Comparison of ENCODE assay signal across 15 mouse cellular contexts in genomic region chr8:47718641-47719040, GRCm38 (mm10). TPM values are rescaled to one million over a fixed set of nuclear protein-coding genes. Genes with fewer than 3 reads are reported as not detected.
DNase-seq lines count a peak whose midpoint lies in the region; ATAC-seq lines count a peak whose summit lies in the region.
"Had no signal": no experiment of that assay in that cellular context is flagged by ENCODE, and none has a peak within 500 bp of the region (broad histone marks: within the 10 kb centered on the region; RNA-seq: fewer than 3 reads in every experiment).

No protein-coding gene starts in this region.

- no peaks in the 10 kb centered on the region for H3K4me1 ChIP-seq in embryonic facial prominence, embryonic 12.5 days
- H3K4me1 ChIP-seq in embryonic facial prominence, embryonic 10.5 days, result peaks cover 7% of the 10 kb centered on the region
- H3K4me1 ChIP-seq in hindbrain, embryonic 15.5 days (replicated peaks), result peaks cover 3% of the 10 kb centered on the region; the same call in 1 of the 2 replicates
- no peaks in the 10 kb centered on the region; the same call in 1 of the 2 replicates for H3K4me1 ChIP-seq in hindbrain, embryonic 12.5 days
- peaks cover 3% of the 10 kb centered on the region for H3K4me1 ChIP-seq in midbrain, embryonic 15.5 days
- H3K4me1 ChIP-seq in midbrain, embryonic 10.5 days, result peaks cover 16% of the 10 kb centered on the region
- H3K4me1 ChIP-seq in liver, embryonic 12.5 days, result peaks cover 7% of the 10 kb centered on the region

- no peak overlapping the region for H3K4me3 ChIP-seq in embryonic facial prominence, embryonic 12.5 days
- no peak overlapping the region for H3K4me3 ChIP-seq in embryonic facial prominence, embryonic 10.5 days
- no peak overlapping the region for H3K4me3 ChIP-seq in hindbrain, embryonic 15.5 days
- no peak overlapping the region for H3K4me3 ChIP-seq in hindbrain, embryonic 12.5 days
- H3K4me3 ChIP-seq in midbrain, embryonic 15.5 days, result no peak overlapping the region
- H3K4me3 ChIP-seq in midbrain, embryonic 10.5 days, result no peak overlapping the region
- H3K4me3 ChIP-seq in liver, embryonic 12.5 days, result no peak overlapping the region
- H3K4me3 ChIP-seq: embryonic facial prominence, embryonic 13.5 days; myocyte had no signal

- no peaks in the 10 kb centered on the region for H3K9me3 ChIP-seq in embryonic facial prominence, embryonic 12.5 days
- H3K9me3 ChIP-seq in embryonic facial prominence, embryonic 10.5 days, result no peaks in the 10 kb centered on the region
- H3K9me3 ChIP-seq in hindbrain, embryonic 15.5 days, result no peaks in the 10 kb centered on the region
- H3K9me3 ChIP-seq in hindbrain, embryonic 12.5 days (replicated peaks), result no peaks in the 10 kb centered on the region
- no peaks in the 10 kb centered on the region for H3K9me3 ChIP-seq in midbrain, embryonic 15.5 days
- H3K9me3 ChIP-seq in midbrain, embryonic 10.5 days (replicated peaks), result no peaks in the 10 kb centered on the region
- H3K9me3 ChIP-seq in liver, embryonic 12.5 days (replicated peaks), result no peaks in the 10 kb centered on the region
- H3K9me3 ChIP-seq: embryonic facial prominence, embryonic 13.5 days had no signal

- H3K9ac ChIP-seq in embryonic facial prominence, embryonic 12.5 days, result no peak overlapping the region
- H3K9ac ChIP-seq in hindbrain, embryonic 15.5 days, result no peak overlapping the region
- H3K9ac ChIP-seq in hindbrain, embryonic 12.5 days, result no peak overlapping the region
- no peak overlapping the region for H3K9ac ChIP-seq in midbrain, embryonic 15.5 days
- no peak overlapping the region for H3K9ac ChIP-seq in liver, embryonic 12.5 days
- H3K9ac ChIP-seq: embryonic facial prominence, embryonic 13.5 days; forebrain, postnatal 0 days had no signal

- no peaks in the 10 kb centered on the region for H3K27me3 ChIP-seq in embryonic facial prominence, embryonic 12.5 days
- no peaks in the 10 kb centered on the region for H3K27me3 ChIP-seq in embryonic facial prominence, embryonic 10.5 days (replicated peaks; ENCODE audit: low read depth, poor library complexity, severe bottlenecking)
- no peaks in the 10 kb centered on the region for H3K27me3 ChIP-seq in hindbrain, embryonic 15.5 days
- H3K27me3 ChIP-seq in hindbrain, embryonic 12.5 days, result no peaks in the 10 kb centered on the region
- H3K27me3 ChIP-seq in midbrain, embryonic 15.5 days (replicated peaks), result no peaks in the 10 kb centered on the region
- H3K27me3 ChIP-seq in midbrain, embryonic 10.5 days (ENCODE audit: low read depth, poor library complexity, severe bottlenecking), result no peaks in the 10 kb centered on the region
- H3K27me3 ChIP-seq in liver, embryonic 12.5 days (replicated peaks), result no peaks in the 10 kb centered on the region
- H3K27me3 ChIP-seq: embryonic facial prominence, embryonic 13.5 days; Patski had no signal

- no peak for ATAC-seq in embryonic facial prominence, embryonic 12.5 days (ENCODE audit: insufficient number of reproducible peaks, insufficient read depth, low FRiP score, low TSS enrichment)
- no peak for ATAC-seq in hindbrain, embryonic 15.5 days (ENCODE audit: low FRiP score, low read depth)
- ATAC-seq in hindbrain, embryonic 12.5 days (ENCODE audit: low FRiP score), result no peak
- ATAC-seq in midbrain, embryonic 15.5 days (replicated peaks), result no peak
- ATAC-seq in liver, embryonic 12.5 days, result no peak
- ATAC-seq in inflammation-experienced regulatory T-cells, adult 6 months, result no peak
- ATAC-seq: forebrain, postnatal 0 days; Patski had no signal

- no peak for DNase-seq in embryonic facial prominence, embryonic 10.5 days (ENCODE audit: low spot score)
- no peak for DNase-seq in midbrain, embryonic 10.5 days (ENCODE audit: low spot score)
- DNase-seq: adrenal gland, postnatal 25 days; cerebellum, adult 11-12 months; forebrain, postnatal 0 days; lung, postnatal 14 days had no signal

- no peak overlapping the region for H3K4me2 ChIP-seq in embryonic facial prominence, embryonic 12.5 days (replicated peaks)
- H3K4me2 ChIP-seq in hindbrain, embryonic 15.5 days, result peak overlapping the region; percentile 31
- H3K4me2 ChIP-seq in hindbrain, embryonic 12.5 days (replicated peaks), result no peak overlapping the region
- H3K4me2 ChIP-seq in midbrain, embryonic 15.5 days, result peak overlapping the region; percentile 12; the same call in 1 of the 2 replicates
- H3K4me2 ChIP-seq in liver, embryonic 12.5 days, result peak overlapping the region; percentile 14
- H3K4me2 ChIP-seq: embryonic facial prominence, embryonic 13.5 days had no signal

- H3K36me3 ChIP-seq in embryonic facial prominence, embryonic 12.5 days, result no peaks in the 10 kb centered on the region
- no peaks in the 10 kb centered on the region for H3K36me3 ChIP-seq in embryonic facial prominence, embryonic 10.5 days (replicated peaks)
- no peaks in the 10 kb centered on the region for H3K36me3 ChIP-seq in hindbrain, embryonic 15.5 days
- H3K36me3 ChIP-seq in hindbrain, embryonic 12.5 days, result no peaks in the 10 kb centered on the region
- H3K36me3 ChIP-seq in midbrain, embryonic 15.5 days (replicated peaks), result no peaks in the 10 kb centered on the region
- H3K36me3 ChIP-seq in midbrain, embryonic 10.5 days, result no peaks in the 10 kb centered on the region
- no peaks in the 10 kb centered on the region for H3K36me3 ChIP-seq in liver, embryonic 12.5 days
- H3K36me3 ChIP-seq: embryonic facial prominence, embryonic 13.5 days had no signal

- 36% methylated on average over 11 of the region's 11 CpGs for WGBS in embryonic facial prominence, embryonic 12.5 days
- WGBS in embryonic facial prominence, embryonic 10.5 days, result 27% methylated on average over 11 of the region's 11 CpGs
- 22% methylated on average over 11 of the region's 11 CpGs for WGBS in hindbrain, embryonic 15.5 days
- 24% methylated on average over 11 of the region's 11 CpGs for WGBS in hindbrain, embryonic 12.5 days
- 30% methylated on average over 11 of the region's 11 CpGs for WGBS in midbrain, embryonic 15.5 days
- WGBS in midbrain, embryonic 10.5 days, result 35% methylated on average over 11 of the region's 11 CpGs
- WGBS in liver, embryonic 12.5 days (ENCODE audit: insufficient replicate concordance), result 16% methylated on average over 11 of the region's 11 CpGs

- H3K27ac ChIP-seq in embryonic facial prominence, embryonic 12.5 days, result 0 out of 2 replicates have a peak overlapping the region, but pooled peaks have one; percentile 30
- H3K27ac ChIP-seq in embryonic facial prominence, embryonic 10.5 days (replicated peaks), result no peak overlapping the region; the same call in 1 of the 2 replicates
- no peak overlapping the region for H3K27ac ChIP-seq in hindbrain, embryonic 15.5 days (replicated peaks)
- no peak overlapping the region for H3K27ac ChIP-seq in hindbrain, embryonic 12.5 days
- no peak overlapping the region for H3K27ac ChIP-seq in midbrain, embryonic 15.5 days
- no peak overlapping the region for H3K27ac ChIP-seq in midbrain, embryonic 10.5 days (replicated peaks)
- no peak overlapping the region for H3K27ac ChIP-seq in liver, embryonic 12.5 days
- H3K27ac ChIP-seq: embryonic facial prominence, embryonic 13.5 days had no signal

RNA-seq across cellular contexts. Expression of gene Cdkn2aip, which starts 4.9 kb away (rescaled TPM):
- 32.6 and 33.5 TPM in 2 replicates for polyA plus RNA-seq in embryonic facial prominence, embryonic 12.5 days (2016; fragmentation: Nextera tagmentation; extraction: Ambion mirVana)
- polyA plus RNA-seq in embryonic facial prominence, embryonic 10.5 days (2016; fragmentation: Nextera tagmentation; extraction: Ambion mirVana), result 38.2 and 38.5 TPM in 2 replicates
- 27.7 and 29.7 TPM in 2 replicates for polyA plus RNA-seq in hindbrain, embryonic 15.5 days (2015; fragmentation: Nextera tagmentation; extraction: Ambion mirVana)
- polyA plus RNA-seq in hindbrain, embryonic 12.5 days (2016; fragmentation: Nextera tagmentation; extraction: Ambion mirVana), result 47.6 and 48.7 TPM in 2 replicates
- polyA plus RNA-seq in midbrain, embryonic 15.5 days (2015; fragmentation: Nextera tagmentation; extraction: Ambion mirVana), result 35.1 and 35.8 TPM in 2 replicates
- 38.5 and 44.3 TPM in 2 replicates for polyA plus RNA-seq in midbrain, embryonic 10.5 days (2016; fragmentation: Nextera tagmentation; extraction: Ambion mirVana)
- 17.1 and 18.4 TPM in 2 replicates for polyA plus RNA-seq in liver, embryonic 12.5 days (2016; fragmentation: Nextera tagmentation; extraction: Ambion mirVana)
- 10 to 100 TPM; 14.9 to 17.6 (median 15.4) TPM for polyA plus RNA-seq in inflammation-experienced regulatory T-cells, adult 6 months (2017; shearing (Covaris generic))

RNA-seq across cellular contexts. Expression of gene Ing2, which starts 43.3 kb away (rescaled TPM):
- polyA plus RNA-seq in embryonic facial prominence, embryonic 12.5 days (2016; fragmentation: Nextera tagmentation; extraction: Ambion mirVana), result 16.6 and 18.9 TPM in 2 replicates
- 13.6 and 13.8 TPM in 2 replicates for polyA plus RNA-seq in embryonic facial prominence, embryonic 10.5 days (2016; fragmentation: Nextera tagmentation; extraction: Ambion mirVana)
- 6.7 and 7.2 TPM in 2 replicates for polyA plus RNA-seq in hindbrain, embryonic 15.5 days (2015; fragmentation: Nextera tagmentation; extraction: Ambion mirVana)
- polyA plus RNA-seq in hindbrain, embryonic 12.5 days (2016; fragmentation: Nextera tagmentation; extraction: Ambion mirVana), result 15.9 and 16.2 TPM in 2 replicates
- 6.1 and 6.2 TPM in 2 replicates for polyA plus RNA-seq in midbrain, embryonic 15.5 days (2015; fragmentation: Nextera tagmentation; extraction: Ambion mirVana)
- polyA plus RNA-seq in midbrain, embryonic 10.5 days (2016; fragmentation: Nextera tagmentation; extraction: Ambion mirVana), result 9.0 and 11.4 TPM in 2 replicates
- 14.9 and 15.1 TPM in 2 replicates for polyA plus RNA-seq in liver, embryonic 12.5 days (2016; fragmentation: Nextera tagmentation; extraction: Ambion mirVana)
- polyA plus RNA-seq in inflammation-experienced regulatory T-cells, adult 6 months (2017; shearing (Covaris generic)), result 1 to 10 TPM; 6.3 to 9.3 (median 8.0) TPM

Comparison
In these comparisons a context has a peak if more than half of its experiments do, and no peak if none do; other contexts are left out.
1. H3K4me2 ChIP-seq: peak in hindbrain, embryonic 15.5 days (single experiment), midbrain, embryonic 15.5 days (single experiment) and liver, embryonic 12.5 days (single experiment); none in embryonic facial prominence, embryonic 12.5 days (single experiment) and hindbrain, embryonic 12.5 days (single experiment).